Mouse (Mus musculus) CD4-positive helper T cell, adult 2 months (primary cell): ENCODE results near the gene Ptpre.
A peak's percentile ranks its signal among the peaks of the same experiment; 100 is the strongest.
"Not testable (repeated sequence)": the region's sequence is repeated elsewhere in the genome, so short reads cannot be mapped to it uniquely, and the experiment has no call there.

Experiments used
- DNase-seq: peaks from one replicate; pipeline ENCODE4 v3.0.0-alpha.2; 2012; ENCODE audit warnings: low read depth, missing footprints, low spot score

Gene Ptpre

GRCm38 (mm10) chr7:135537341-135537901 is at the start of gene Ptpre:
TSS of gene Ptpre (plus strand) at chr7:135537481.
- peak; percentile 80 for DNase-seq

- DNase-seq, result peak; percentile 17
Measured at GRCm38 (mm10) chr7:135488214-135488810, 49.0 kb upstream of the Ptpre start.

GRCm38 (mm10) chr7:135489724-135490499 is 47.4 kb upstream of the Ptpre start:
- DNase-seq, result no peak

- no peak for DNase-seq
Measured at GRCm38 (mm10) chr7:135490500-135490886, 46.8 kb upstream of the Ptpre start.

- no peak for DNase-seq
Measured at GRCm38 (mm10) chr7:135495303-135495702, 42.0 kb upstream of the Ptpre start.

- no peak for DNase-seq
Measured at GRCm38 (mm10) chr7:135498565-135499186, 38.6 kb upstream of the Ptpre start.

- DNase-seq, result no peak
Measured at GRCm38 (mm10) chr7:135499403-135499802, 37.9 kb upstream of the Ptpre start.

GRCm38 (mm10) chr7:135506506-135506905 is 30.8 kb upstream of the Ptpre start:
- not testable (repeated sequence) for DNase-seq

- DNase-seq, result no peak
Measured at GRCm38 (mm10) chr7:135508602-135509001, 28.7 kb upstream of the Ptpre start.

- no peak for DNase-seq
Measured at GRCm38 (mm10) chr7:135509272-135509671, 28.0 kb upstream of the Ptpre start.

GRCm38 (mm10) chr7:135510431-135510830 is 26.9 kb upstream of the Ptpre start:
- no peak for DNase-seq

- no peak for DNase-seq
Measured at GRCm38 (mm10) chr7:135511723-135512122, 25.6 kb upstream of the Ptpre start.

GRCm38 (mm10) chr7:135517191-135517590 is 20.1 kb upstream of the Ptpre start:
- peak; percentile 39 for DNase-seq

- DNase-seq, result no peak
Measured at GRCm38 (mm10) chr7:135520241-135520640, 17.0 kb upstream of the Ptpre start.

GRCm38 (mm10) chr7:135521755-135522512 is 15.3 kb upstream of the Ptpre start:
- no peak for DNase-seq

- DNase-seq, result no peak
Measured at GRCm38 (mm10) chr7:135523981-135524380, 13.3 kb upstream of the Ptpre start.

GRCm38 (mm10) chr7:135524424-135524967 is 12.8 kb upstream of the Ptpre start:
- no peak for DNase-seq

- no peak for DNase-seq
Measured at GRCm38 (mm10) chr7:135526574-135527152, 10.6 kb upstream of the Ptpre start.

GRCm38 (mm10) chr7:135527169-135527568 is 10.1 kb upstream of the Ptpre start:
- DNase-seq, result no peak

GRCm38 (mm10) chr7:135528515-135528914 is 8.8 kb upstream of the Ptpre start, which contains the start of gene Clrn3:
TSS of gene Clrn3 (minus strand) at chr7:135528654.
- no peak for DNase-seq

GRCm38 (mm10) chr7:135529068-135529467 is 8.2 kb upstream of the Ptpre start:
- no peak for DNase-seq
